Mouse (Mus musculus) G1E-ER4 (cell line): ENCODE measurements around the gene Atox1. TPM values are rescaled to one million over a fixed set of nuclear protein-coding genes. Genes with fewer than 3 reads are reported as not detected.

Experiments
- GATA1 ChIP-seq: IDR thresholded peaks from one replicate; pipeline ENCODE4 v1.8.0; 2012; ENCODE audit warnings: low read length, inconsistent platforms
- polyA plus RNA-seq: library from polyadenylated mRNA; stranded (reverse); fragments of >175 nt; gene quantifications from 2 replicates; pipeline ENCODE4 v1.2.3, GENCODE M21; 2012

The Atox1 gene
- 18.5 and 132 TPM in 2 replicates for polyA plus RNA-seq

GRCm38 (mm10) chr11:55461019-55461645, at the start of gene Atox1:
Gene Atox1 (minus strand): TSS chr11:55461239.
- no peak for TF ChIP-seq GATA1

GRCm38 (mm10) chr11:55505485-55505884, 44.4 kb upstream of the Atox1 start:
- no peak for TF ChIP-seq GATA1

- TF ChIP-seq GATA1, result no peak
These were observed 41.8 kb upstream of the Atox1 start for GRCm38 (mm10) chr11:55502886-55503285.

GRCm38 (mm10) chr11:55501955-55502531, 41.0 kb upstream of the Atox1 start:
- no peak for TF ChIP-seq GATA1

GRCm38 (mm10) chr11:55497885-55498284, 36.8 kb upstream of the Atox1 start:
- no peak for TF ChIP-seq GATA1

GRCm38 (mm10) chr11:55496158-55496557, 35.1 kb upstream of the Atox1 start:
- no peak for TF ChIP-seq GATA1

GRCm38 (mm10) chr11:55485443-55485842, 24.4 kb upstream of the Atox1 start:
- no peak for TF ChIP-seq GATA1

GRCm38 (mm10) chr11:55473219-55473618, 12.2 kb upstream of the Atox1 start:
- no peak for TF ChIP-seq GATA1

GRCm38 (mm10) chr11:55471467-55471866, 10.4 kb upstream of the Atox1 start:
- no peak for TF ChIP-seq GATA1

- no peak for TF ChIP-seq GATA1
These were observed 9.7 kb upstream of the Atox1 start for GRCm38 (mm10) chr11:55470761-55471160.

- no peak for TF ChIP-seq GATA1
These were observed 9.1 kb upstream of the Atox1 start for GRCm38 (mm10) chr11:55469923-55470691.

GRCm38 (mm10) chr11:55469048-55469843, 8.2 kb upstream of the Atox1 start, which contains the start of gene G3bp1:
Gene G3bp1 (plus strand): TSS chr11:55469685.
- TF ChIP-seq GATA1, result no peak

- TF ChIP-seq GATA1, result no peak
These were observed 7.6 kb upstream of the Atox1 start for GRCm38 (mm10) chr11:55468611-55469047.

- no peak for TF ChIP-seq GATA1
These were observed 7.0 kb upstream of the Atox1 start for GRCm38 (mm10) chr11:55468012-55468411.

GRCm38 (mm10) chr11:55465177-55465576, 4.1 kb upstream of the Atox1 start:
- no peak for TF ChIP-seq GATA1

GRCm38 (mm10) chr11:55464707-55465106, 3.7 kb upstream of the Atox1 start:
- no peak for TF ChIP-seq GATA1
